Mouse (Mus musculus) stomach, embryonic 14.5 days (tissue): Measurements from ENCODE around the gene B430218F22Rik. TPM values are rescaled to one million over a fixed set of nuclear protein-coding genes. Genes with fewer than 3 reads are reported as not detected.

Experiments
- polyA plus RNA-seq: library from polyadenylated mRNA; unstranded; fragments of >200 nt; fragmentation: Nextera tagmentation; extraction: Ambion mirVana; gene quantifications from 2 replicates; pipeline ENCODE4 v1.2.1, GENCODE M21; 2014

Gene B430218F22Rik
- polyA plus RNA-seq, 1 experiment from 2014 or later = 0.26 TPM

Other genes starting within 250 kb of the B430218F22Rik start
- 28.4 and 33.2 TPM in 2 replicates for gene Mrps30, start 622 bp downstream of the B430218F22Rik start, polyA plus RNA-seq